Mouse (Mus musculus) embryonic facial prominence, embryonic 15.5 days (tissue): Measurements from ENCODE around the gene Pip5k1a. TPM values are rescaled to one million over a fixed set of nuclear protein-coding genes. Genes with fewer than 3 reads are reported as not detected.
A peak's percentile ranks its signal among the peaks of the same experiment; 100 is the strongest.

Experiments used
- ATAC-seq: fragments of 200-750 bp; cut with Nextera tagmentation; 2 replicates; pipeline ENCODE4 v1.8.0; 2017; ENCODE audit warnings: low read depth, moderate TSS enrichment; ENCODE audit not compliant: insufficient number of reproducible peaks, low FRiP score, low TSS enrichment
- H3K27ac ChIP-seq: fragments of 300-500 bp; sonication (generic); replicated peaks from 2 replicates; pipeline ENCODE4 v1.5.1; 2015; ENCODE audit warnings: mild to moderate bottlenecking, inconsistent platforms
- H3K27me3 ChIP-seq: fragments of 300-500 bp; sonication (generic); 2 replicates; pipeline ENCODE4 v1.6.1; 2015; ENCODE audit warnings: inconsistent platforms
- H3K36me3 ChIP-seq: fragments of 300-500 bp; sonication (generic); 2 replicates; pipeline ENCODE4 v1.6.1; 2015; ENCODE audit warnings: mild to moderate bottlenecking, inconsistent platforms
- H3K4me1 ChIP-seq: fragments of 300-500 bp; sonication (generic); 2 replicates; pipeline ENCODE4 v1.6.1; 2015; ENCODE audit warnings: inconsistent platforms
- H3K4me2 ChIP-seq: fragments of 300-500 bp; sonication (generic); replicated peaks from 2 replicates; pipeline ENCODE4 v1.6.1; 2015; ENCODE audit warnings: mild to moderate bottlenecking, inconsistent platforms
- H3K4me3 ChIP-seq: fragments of 300-500 bp; sonication (generic); replicated peaks from 2 replicates; pipeline ENCODE4 v1.5.1; 2015; ENCODE audit warnings: mild to moderate bottlenecking, inconsistent platforms
- H3K9ac ChIP-seq: fragments of 300-500 bp; sonication (generic); 2 replicates; pipeline ENCODE4 v1.6.1; 2015; ENCODE audit warnings: inconsistent platforms
- H3K9me3 ChIP-seq: fragments of 300-500 bp; sonication (generic); replicated peaks from 2 replicates; pipeline ENCODE4 v1.6.1; 2016; ENCODE audit warnings: inconsistent platforms
- WGBS: fragments of 180-500 bp; shearing (Covaris S2); methylation state at CpG from one replicate; pipeline ENCODE4 v1.1.7; 2015; 5-methylcytosine and 5-hydroxymethylcytosine counted together
- polyA plus RNA-seq: library from polyadenylated mRNA; unstranded; fragments of >200 nt; fragmentation: Nextera tagmentation; extraction: Ambion mirVana; gene quantifications from 2 replicates; pipeline ENCODE4 v1.2.1, GENCODE M21; 2015

Pip5k1a gene
- polyA plus RNA-seq, 1 experiment from 2014 or later = 22.3 TPM

- H3K27ac ChIP-seq = no peak overlapping the region
- peaks cover 90% of the 10 kb centered on the region for H3K36me3 ChIP-seq
- H3K9me3 ChIP-seq = no peaks in the 10 kb centered on the region
- no peak overlapping the region for H3K4me2 ChIP-seq
- H3K27me3 ChIP-seq = no peaks in the 10 kb centered on the region
- no peak for ATAC-seq
- no peak overlapping the region for H3K4me3 ChIP-seq
- H3K4me1 ChIP-seq = no peaks in the 10 kb centered on the region
- H3K9ac ChIP-seq = no peak overlapping the region
- WGBS = 91% methylated on average over 4 of the region's 4 CpGs
Observed at GRCm38 (mm10) chr3:95063741-95064140, 43.0 kb downstream of the Pip5k1a start.

- peaks cover 48% of the 10 kb centered on the region for H3K36me3 ChIP-seq
- WGBS = 50% methylated on average over 8 of the region's 8 CpGs
Observed at GRCm38 (mm10) chr3:95058078-95058477, 48.7 kb downstream of the Pip5k1a start.

GRCm38 (mm10) chr3:95056275-95056674, 50.5 kb downstream of the Pip5k1a start:
- Histone ChIP-seq H3K36me3 (peaks cover 32% of the 10 kb centered on the region), H3K4me2 (no peak overlapping the region), H3K4me1 (peaks cover 11% of the 10 kb centered on the region), H3K27ac (no peak overlapping the region), H3K27me3 (no peaks in the 10 kb centered on the region), H3K9me3 (no peaks in the 10 kb centered on the region), H3K9ac (no peak overlapping the region), H3K4me3 (no peak overlapping the region)
- WGBS = 82% methylated on average over 7 of the region's 7 CpGs
- no peak for ATAC-seq

More at GRCm38 (mm10) chr3:95058078-95058477, 48.7 kb downstream of the Pip5k1a start:
- Histone ChIP-seq H3K4me1 (peaks cover 11% of the 10 kb centered on the region), H3K9ac (no peak overlapping the region), H3K9me3 (no peaks in the 10 kb centered on the region), H3K4me2 (no peak overlapping the region), H3K4me3 (no peak overlapping the region), H3K27me3 (no peaks in the 10 kb centered on the region), H3K27ac (peak overlapping the region; percentile 48; the same call in 1 of the 2 replicates)
- ATAC-seq = no peak; the same call in 1 of the 2 replicates

- H3K36me3 ChIP-seq = peaks cover 16% of the 10 kb centered on the region
- H3K4me2 ChIP-seq = no peak overlapping the region
- no peaks in the 10 kb centered on the region for H3K9me3 ChIP-seq
- 24% methylated on average over 10 of the region's 10 CpGs for WGBS
- H3K4me1 ChIP-seq = peaks cover 11% of the 10 kb centered on the region
- H3K9ac ChIP-seq = no peak overlapping the region
- H3K27me3 ChIP-seq = no peaks in the 10 kb centered on the region
- ATAC-seq = 0 out of 2 replicates have a peak, but pooled peaks have one; percentile 53
- H3K27ac ChIP-seq = peak overlapping the region; percentile 61; the same call in 1 of the 2 replicates
- no peak overlapping the region for H3K4me3 ChIP-seq
Observed at GRCm38 (mm10) chr3:95054481-95055260, 52.1 kb downstream of the Pip5k1a start.

GRCm38 (mm10) chr3:95053701-95054100, 53.0 kb downstream of the Pip5k1a start:
- no peak for ATAC-seq
- Histone ChIP-seq H3K4me2 (no peak overlapping the region), H3K4me1 (peaks cover 11% of the 10 kb centered on the region), H3K27ac (no peak overlapping the region), H3K27me3 (no peaks in the 10 kb centered on the region), H3K9me3 (no peaks in the 10 kb centered on the region), H3K36me3 (peaks cover 6% of the 10 kb centered on the region; the same call in 1 of the 2 replicates), H3K9ac (no peak overlapping the region), H3K4me3 (no peak overlapping the region)
- WGBS = 43% methylated on average over 3 of the region's 3 CpGs

- WGBS = 53% methylated on average over 1 of the region's 1 CpGs
- Histone ChIP-seq H3K27me3 (no peaks in the 10 kb centered on the region), H3K9me3 (no peaks in the 10 kb centered on the region), H3K36me3 (0 out of 2 replicates have a peak, but pooled peaks cover under 1% of the 10 kb centered on the region), H3K4me3 (no peak overlapping the region), H3K4me2 (no peak overlapping the region), H3K4me1 (peaks cover 11% of the 10 kb centered on the region), H3K9ac (no peak overlapping the region), H3K27ac (no peak overlapping the region)
- peak; percentile 30; the same call in 1 of the 2 replicates for ATAC-seq
Observed at GRCm38 (mm10) chr3:95052959-95053358, 53.8 kb downstream of the Pip5k1a start.

- no peaks in the 10 kb centered on the region for H3K36me3 ChIP-seq
- no peak overlapping the region for H3K27ac ChIP-seq
- H3K4me1 ChIP-seq = 0 out of 2 replicates have a peak, but pooled peaks cover under 1% of the 10 kb centered on the region
- H3K27me3 ChIP-seq = no peaks in the 10 kb centered on the region
- no peak overlapping the region for H3K4me2 ChIP-seq
- H3K9me3 ChIP-seq = no peaks in the 10 kb centered on the region
- 61% methylated on average over 3 of the region's 3 CpGs for WGBS
- H3K9ac ChIP-seq = no peak overlapping the region
- no peak overlapping the region for H3K4me3 ChIP-seq
- no peak for ATAC-seq
Observed at GRCm38 (mm10) chr3:95047914-95048313, 58.8 kb downstream of the Pip5k1a start.

- H3K27ac ChIP-seq = no peak overlapping the region
- WGBS = 86% methylated on average over 11 of the region's 11 CpGs
- no peak overlapping the region for H3K4me3 ChIP-seq
- no peaks in the 10 kb centered on the region for H3K9me3 ChIP-seq
- H3K27me3 ChIP-seq = no peaks in the 10 kb centered on the region
- no peak overlapping the region for H3K4me2 ChIP-seq
- no peak for ATAC-seq
- H3K9ac ChIP-seq = no peak overlapping the region
- H3K36me3 ChIP-seq = no peaks in the 10 kb centered on the region
- peaks cover 5% of the 10 kb centered on the region for H3K4me1 ChIP-seq
Observed at GRCm38 (mm10) chr3:95046462-95047057, 60.2 kb downstream of the Pip5k1a start.

- 57% methylated on average over 6 of the region's 6 CpGs for WGBS
- no peak overlapping the region for H3K4me2 ChIP-seq
- H3K9me3 ChIP-seq = no peaks in the 10 kb centered on the region
- ATAC-seq = no peak
- H3K27ac ChIP-seq = no peak overlapping the region
- H3K36me3 ChIP-seq = no peaks in the 10 kb centered on the region
- H3K4me3 ChIP-seq = no peak overlapping the region
- no peak overlapping the region for H3K9ac ChIP-seq
- H3K27me3 ChIP-seq = no peaks in the 10 kb centered on the region
- peaks cover 8% of the 10 kb centered on the region for H3K4me1 ChIP-seq
Observed at GRCm38 (mm10) chr3:95043251-95043650, 63.5 kb downstream of the Pip5k1a start.

GRCm38 (mm10) chr3:95042838-95043229, 63.9 kb downstream of the Pip5k1a start:
- Histone ChIP-seq H3K36me3 (peaks cover 3% of the 10 kb centered on the region; the same call in 1 of the 2 replicates), H3K4me2 (peak overlapping the region; percentile 54), H3K4me1 (peaks cover 8% of the 10 kb centered on the region), H3K9ac (peak overlapping the region; percentile 26; the same call in 1 of the 2 replicates), H3K4me3 (peak overlapping the region; percentile 96), H3K27ac (peak overlapping the region; percentile 73), H3K27me3 (no peaks in the 10 kb centered on the region), H3K9me3 (no peaks in the 10 kb centered on the region)
- 24% methylated on average over 7 of the region's 7 CpGs for WGBS
- ATAC-seq = 0 out of 2 replicates have a peak, but pooled peaks have one; percentile 26

GRCm38 (mm10) chr3:95042166-95042837, 64.4 kb downstream of the Pip5k1a start, which contains the start of gene Psmd4:
Psmd4 (minus strand) TSS chr3:95042614.
- Histone ChIP-seq H3K27me3 (no peaks in the 10 kb centered on the region), H3K9me3 (no peaks in the 10 kb centered on the region), H3K4me1 (peaks cover 8% of the 10 kb centered on the region), H3K27ac (peak within 1 kb of the TSS; percentile 73), H3K36me3 (peaks cover 8% of the 10 kb centered on the region; the same call in 1 of the 2 replicates), H3K4me2 (peak within 1 kb of the TSS; percentile 60), H3K4me3 (peak within 1 kb of the TSS; percentile 96), H3K9ac (peak within 1 kb of the TSS; percentile 77)
- peak; percentile 99 for ATAC-seq
- WGBS = under 1% methylated on average over 36 of the region's 36 CpGs
